Mouse (Mus musculus) heart, embryonic 14.5 days (tissue): ENCODE measurements around the gene Tdrd5. TPM values are rescaled to one million over a fixed set of nuclear protein-coding genes. Genes with fewer than 3 reads are reported as not detected.
"Not testable (repeated sequence)": the region's sequence is repeated elsewhere in the genome, so short reads cannot be mapped to it uniquely, and the experiment has no call there.

Experiments used
- ATAC-seq: fragments of 200-750 bp; cut with Nextera tagmentation; 2 replicates; pipeline ENCODE4 v1.8.0; 2017; ENCODE audit warnings: low read depth, moderate TSS enrichment; ENCODE audit not compliant: insufficient number of reproducible peaks, insufficient read depth, low FRiP score
- H3K27ac ChIP-seq, 2 experiments: fragments of 200-500 bp in 1 of 2; fragments of 300-500 bp in 1 of 2; sonication (generic) in 1 of 2; replicated peaks in 1 of 2; 2 replicates each; pipeline ENCODE4 v1.5.1; 2012 to 2014; ENCODE audit warnings: low read depth in 2 of 2, low read length in 2 of 2, control low read depth in 1 of 2, mild to moderate bottlenecking in 1 of 2, mixed read lengths in 1 of 2; ENCODE audit not compliant: control insufficient read depth in 1 of 2, insufficient read depth in 1 of 2
- H3K27me3 ChIP-seq: fragments of 300-500 bp; sonication (generic); 2 replicates; pipeline ENCODE4 v1.6.1; 2014; ENCODE audit warnings: mild to moderate bottlenecking, low read length, control low read depth; ENCODE audit not compliant: control insufficient read depth, insufficient read depth
- H3K36me3 ChIP-seq: fragments of 300-500 bp; sonication (generic); 2 replicates; pipeline ENCODE4 v1.6.1; 2014; ENCODE audit warnings: mild to moderate bottlenecking, control low read depth, low read length, mixed read lengths; ENCODE audit not compliant: control insufficient read depth, insufficient read depth
- H3K4me1 ChIP-seq, 2 experiments: fragments of 200-500 bp in 1 of 2; fragments of 300-500 bp in 1 of 2; sonication (generic) in 1 of 2; 2 replicates each; pipeline ENCODE4 v1.6.1; 2012 to 2014; ENCODE audit warnings: low read length in 2 of 2, control low read depth in 1 of 2, mixed read lengths in 1 of 2; ENCODE audit not compliant: control insufficient read depth in 2 of 2, insufficient read depth in 2 of 2
- H3K4me2 ChIP-seq: fragments of 300-500 bp; sonication (generic); 2 replicates; pipeline ENCODE4 v1.6.1; 2014; ENCODE audit warnings: mild to moderate bottlenecking, low read length
- H3K4me3 ChIP-seq, 2 experiments: fragments of 200-500 bp in 1 of 2; fragments of 300-500 bp in 1 of 2; sonication (generic) in 1 of 2; 2 replicates each; pipeline ENCODE4 v1.5.1; 2012 to 2014; ENCODE audit warnings: low read length in 2 of 2, mild to moderate bottlenecking in 2 of 2, control low read depth in 1 of 2, low read depth in 1 of 2, moderate library complexity in 1 of 2; ENCODE audit not compliant: control insufficient read depth in 1 of 2, insufficient read depth in 1 of 2
- H3K9ac ChIP-seq: fragments of 300-500 bp; sonication (generic); 2 replicates; pipeline ENCODE4 v1.6.1; 2014; ENCODE audit warnings: mild to moderate bottlenecking, low read length
- H3K9me3 ChIP-seq: fragments of 300-500 bp; sonication (generic); 2 replicates; pipeline ENCODE4 v1.6.1; 2016; ENCODE audit warnings: low read length, control low read depth; ENCODE audit not compliant: control insufficient read depth
- WGBS: fragments of 180-500 bp; shearing (Covaris S2); extraction: QIAGEN DNeasy Blood & Tissue Kit; methylation state at CpG from one replicate; pipeline ENCODE4 v1.1.7; 2014; 5-methylcytosine and 5-hydroxymethylcytosine counted together
- polyA plus RNA-seq: library from polyadenylated mRNA; unstranded; fragments of >200 nt; fragmentation: Nextera tagmentation; extraction: Ambion mirVana; gene quantifications from 2 replicates; pipeline ENCODE4 v1.2.1, GENCODE M21; 2014

Gene Tdrd5
- polyA plus RNA-seq, 1 experiment from 2014 or later: 0.08 TPM

DNA sequence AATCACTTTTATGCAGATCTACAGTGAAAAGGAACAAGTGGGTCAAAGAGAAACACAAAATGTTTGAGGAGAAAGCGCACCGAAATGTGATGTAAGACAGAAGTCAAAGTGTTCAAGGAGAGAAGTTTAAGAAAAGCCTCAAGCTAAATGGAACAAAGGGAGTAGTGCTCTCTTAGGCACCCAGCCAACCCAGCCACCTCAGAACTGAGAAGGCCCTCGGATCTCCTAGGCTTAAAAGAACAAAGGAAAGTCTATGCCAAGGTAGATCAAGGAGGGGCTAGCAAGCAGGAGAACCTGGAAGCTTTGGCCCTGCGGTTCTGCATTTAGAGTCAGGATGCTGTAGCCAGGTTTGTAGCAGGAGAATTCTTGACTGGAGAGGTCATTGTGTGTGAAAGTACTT, 48.6 kb downstream of the Tdrd5 start:
- no peaks in the 10 kb centered on the region for H3K27me3 ChIP-seq
- H3K4me3 ChIP-seq: no peak overlapping the region
- no peak for ATAC-seq
- H3K4me1 ChIP-seq: no peaks in the 10 kb centered on the region
- H3K9me3 ChIP-seq: no peaks in the 10 kb centered on the region
- no peak overlapping the region for H3K4me2 ChIP-seq
- H3K27ac ChIP-seq: no peak overlapping the region
- H3K36me3 ChIP-seq: no peaks in the 10 kb centered on the region
- H3K9ac ChIP-seq: no peak overlapping the region
- WGBS: 73% methylated on average over 4 of the region's 4 CpGs

DNA sequence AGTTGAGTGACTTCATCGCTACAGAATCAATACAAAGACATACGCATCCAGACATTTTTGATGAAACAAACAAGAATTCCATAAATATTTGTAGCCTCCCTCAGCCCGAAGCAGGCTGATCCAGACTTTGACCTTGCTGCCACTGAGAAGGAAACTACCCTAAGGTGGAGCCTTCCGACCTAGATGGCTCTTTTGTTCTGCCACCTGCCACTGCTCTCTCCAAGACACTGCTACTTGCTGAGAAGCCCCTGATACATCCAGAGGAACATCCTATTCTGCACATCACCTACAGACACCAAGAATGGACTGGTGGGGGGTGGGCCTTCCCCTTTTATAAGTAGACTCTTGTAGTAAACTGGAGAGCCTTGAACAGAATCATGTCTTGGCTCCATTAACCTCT, 52.4 kb downstream of the Tdrd5 start:
- H3K27me3 ChIP-seq, H3K4me2 ChIP-seq, H3K4me1 ChIP-seq, H3K9me3 ChIP-seq, H3K27ac ChIP-seq, H3K4me3 ChIP-seq, H3K9ac ChIP-seq, ATAC-seq, H3K36me3 ChIP-seq: not testable (repeated sequence)
- WGBS: 77% methylated on average over 4 of the region's 4 CpGs

DNA sequence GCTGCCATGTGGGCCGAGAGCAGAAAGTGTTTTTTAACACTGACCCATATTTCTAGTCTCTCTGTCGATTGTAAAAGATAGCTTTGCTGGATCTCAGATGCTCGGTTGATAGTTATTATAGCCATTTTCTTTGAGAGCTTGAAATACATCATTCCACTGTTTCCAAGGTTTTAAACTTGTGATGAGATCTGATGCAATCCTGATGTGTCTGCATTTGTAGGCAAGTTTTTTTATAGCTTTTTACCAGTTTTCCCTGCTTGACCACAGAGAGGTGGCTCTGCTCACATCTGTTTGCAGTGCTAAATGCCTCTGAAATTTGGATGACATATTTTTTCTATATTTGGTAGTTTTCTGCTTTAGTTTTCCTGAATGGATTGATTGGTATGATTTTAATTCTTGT, 55.6 kb downstream of the Tdrd5 start:
- 77% methylated on average over 3 of the region's 3 CpGs for WGBS

DNA sequence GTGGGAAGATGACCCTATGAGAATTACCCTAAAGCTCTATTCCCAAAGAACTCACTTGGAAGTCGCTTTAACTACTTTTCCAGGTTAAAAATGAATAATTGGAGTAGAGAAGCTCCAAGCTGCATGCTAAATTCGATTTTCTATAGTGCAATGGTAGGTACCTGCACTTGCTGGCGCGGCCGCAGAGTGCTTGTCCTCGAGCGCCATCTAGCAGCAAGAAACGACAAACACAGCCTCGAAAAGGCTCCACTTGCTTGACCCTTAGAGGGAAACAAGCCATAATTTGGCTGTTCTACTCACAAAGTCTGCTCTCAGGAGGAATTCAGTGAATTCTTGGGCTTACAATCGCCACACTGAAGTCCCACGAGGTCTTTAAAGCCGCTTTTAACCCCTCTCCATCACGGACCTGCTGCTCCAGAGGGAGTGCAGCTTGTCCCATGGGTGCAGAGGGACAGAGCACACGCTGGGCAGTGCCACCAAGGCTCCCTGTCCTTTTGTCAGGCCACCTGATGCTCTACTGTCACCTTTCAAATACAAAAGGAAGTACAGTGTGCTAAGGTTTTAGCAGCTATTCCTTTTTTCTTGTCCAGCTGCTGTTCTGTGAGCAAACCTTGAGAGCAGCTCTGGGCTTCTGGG, 61.6 kb downstream of the Tdrd5 start:
- H3K36me3 ChIP-seq: no peaks in the 10 kb centered on the region
- H3K4me3 ChIP-seq: no peak overlapping the region
- H3K27me3 ChIP-seq: no peaks in the 10 kb centered on the region
- ATAC-seq: no peak
- no peaks in the 10 kb centered on the region for H3K9me3 ChIP-seq
- H3K27ac ChIP-seq: no peak overlapping the region
- no peaks in the 10 kb centered on the region for H3K4me1 ChIP-seq
- 10% methylated on average over 14 of the region's 14 CpGs for WGBS
- no peak overlapping the region for H3K4me2 ChIP-seq
- no peak overlapping the region for H3K9ac ChIP-seq

More for the DNA sequence above, 55.6 kb downstream of the Tdrd5 start:
- Histone ChIP-seq H3K9me3 (no peaks in the 10 kb centered on the region), H3K9ac (no peak overlapping the region), H3K36me3 (no peaks in the 10 kb centered on the region), H3K4me3 (no peak overlapping the region), H3K4me2 (no peak overlapping the region), H3K4me1 (no peaks in the 10 kb centered on the region), H3K27me3 (no peaks in the 10 kb centered on the region), H3K27ac (no peak overlapping the region)
- ATAC-seq: no peak

DNA sequence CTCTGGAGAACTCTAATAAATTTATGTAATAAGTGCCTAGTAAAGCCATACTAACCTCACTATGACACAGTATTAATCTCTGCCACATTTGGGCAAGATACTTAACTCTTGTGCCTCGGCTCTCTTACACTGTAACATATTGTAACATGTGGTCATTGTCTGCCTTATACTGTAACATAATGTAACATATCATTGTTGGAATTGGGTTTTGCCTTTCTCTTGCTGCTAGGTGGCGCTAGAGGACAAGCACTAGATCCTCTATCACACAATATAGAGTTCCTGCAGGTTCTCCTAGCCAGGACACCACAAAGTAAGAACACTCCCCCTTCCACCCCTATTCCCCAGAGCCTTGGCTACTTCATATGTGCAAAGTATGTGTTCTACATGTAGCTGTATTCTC, 62.4 kb downstream of the Tdrd5 start:
- Histone ChIP-seq H3K36me3 (no peaks in the 10 kb centered on the region), H3K4me3 (no peak overlapping the region), H3K9ac (no peak overlapping the region), H3K27ac (no peak overlapping the region), H3K4me1 (no peaks in the 10 kb centered on the region), H3K4me2 (no peak overlapping the region), H3K27me3 (no peaks in the 10 kb centered on the region), H3K9me3 (no peaks in the 10 kb centered on the region)
- 39% methylated on average over 2 of the region's 2 CpGs for WGBS
- no peak for ATAC-seq

DNA sequence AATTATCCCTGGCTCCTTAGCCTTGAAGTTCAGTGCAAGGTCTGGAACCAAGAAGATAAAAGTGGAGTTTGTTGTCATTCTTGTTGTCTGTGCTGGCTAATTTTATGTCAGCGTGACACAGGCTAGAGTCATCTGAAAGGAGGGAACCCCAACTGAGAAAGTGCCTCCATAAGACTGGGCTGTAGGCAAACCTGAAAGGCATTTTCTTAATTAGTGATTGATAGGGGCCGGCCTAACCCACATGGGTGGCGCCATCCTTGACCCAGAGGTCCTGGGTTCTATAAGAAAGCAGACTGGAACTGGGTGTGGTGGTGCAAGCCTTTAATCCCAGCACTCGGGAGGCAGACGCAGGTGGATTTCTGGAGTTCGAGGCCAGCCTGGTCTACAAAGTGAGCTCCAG, 72.3 kb downstream of the Tdrd5 start:
- Histone ChIP-seq H3K9ac (no peak overlapping the region), H3K4me3 (no peak overlapping the region), H3K36me3 (no peaks in the 10 kb centered on the region), H3K9me3 (no peaks in the 10 kb centered on the region), H3K4me2 (no peak overlapping the region), H3K27me3 (no peaks in the 10 kb centered on the region), H3K27ac (peak overlapping the region; percentile 24 to 57; a peak in 1 of 4 replicates), H3K4me1 (peaks cover 0 to 14% of the 10 kb centered on the region in 2 experiments; a peak in 3 of 4 replicates)
- ATAC-seq: no peak
- WGBS: 89% methylated on average over 6 of the region's 6 CpGs

DNA sequence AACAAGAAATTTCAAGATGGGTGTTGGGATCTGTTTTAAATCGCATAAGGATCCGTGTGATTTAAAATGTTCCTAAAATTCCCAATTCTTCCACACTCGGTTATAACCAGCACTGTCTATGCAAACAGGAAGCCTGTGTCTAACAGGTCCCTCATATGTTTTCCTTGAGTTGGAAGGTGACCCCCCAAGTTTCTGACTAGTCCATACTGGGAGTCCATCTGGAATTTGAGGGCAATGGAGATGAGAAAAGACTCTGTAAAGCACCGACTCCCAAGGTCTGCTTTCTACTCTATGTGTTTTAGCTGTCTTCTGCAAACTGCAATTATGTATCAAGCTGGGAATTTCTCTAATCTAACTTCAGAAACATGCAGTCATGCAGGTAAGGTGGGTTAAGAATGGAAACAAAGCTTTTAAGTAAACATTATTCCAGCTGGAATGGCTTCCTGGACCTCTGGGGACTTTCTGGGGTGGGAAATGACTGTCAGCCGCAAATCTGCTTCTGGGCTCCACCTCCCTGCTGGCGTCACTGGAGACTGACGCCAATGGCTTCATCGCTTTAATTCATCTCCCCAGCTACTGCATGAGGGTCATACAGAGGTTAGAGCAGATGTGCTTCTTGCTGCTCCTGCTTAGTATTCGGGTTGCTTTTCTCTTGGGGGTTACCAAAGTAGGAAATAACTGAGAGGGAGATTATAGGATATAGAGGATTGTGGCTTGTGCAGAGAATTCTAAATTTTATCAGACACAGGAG, 73.0 kb downstream of the Tdrd5 start:
- Histone ChIP-seq H3K36me3 (no peaks in the 10 kb centered on the region), H3K4me2 (peak overlapping the region; percentile 7; the same call in 1 of the 2 replicates), H3K27me3 (no peaks in the 10 kb centered on the region), H3K9me3 (no peaks in the 10 kb centered on the region), H3K27ac (peak overlapping the region; percentile 8 to 57; a peak in 3 of 4 replicates), H3K4me3 (no peak overlapping the region), H3K4me1 (peaks cover 0 to 14% of the 10 kb centered on the region in 2 experiments; a peak in 3 of 4 replicates), H3K9ac (no peak overlapping the region)
- WGBS: 34% methylated on average over 9 of the region's 9 CpGs
- peak; percentile 51; the same call in 1 of the 2 replicates for ATAC-seq
